Mouse (Mus musculus): ENCODE data around the gene Xaf1.

DNA sequence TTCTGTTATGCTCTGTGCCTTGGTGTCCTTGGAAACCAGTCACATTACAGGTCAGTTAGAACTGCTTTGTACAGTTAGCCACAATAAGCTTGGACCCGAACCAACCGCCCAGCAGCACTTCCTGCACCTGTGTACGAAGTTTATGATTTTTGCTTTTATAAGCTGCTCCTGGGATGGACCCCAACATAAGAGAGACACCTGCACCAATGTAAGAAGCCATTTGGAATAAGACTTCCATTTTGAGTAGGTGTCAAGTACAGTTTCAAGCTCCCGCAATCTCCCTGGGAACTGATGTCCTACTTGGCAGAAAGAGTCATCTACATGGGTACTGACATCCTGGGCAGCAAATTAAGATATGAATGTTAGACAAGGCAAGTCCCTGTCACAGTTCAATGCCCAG is 38.3 kb downstream of the Xaf1 start:
- no peak for TF ChIP-seq CTCF (IDR thresholded peaks at IDR 0.05; ENCODE audit: control insufficient read depth, insufficient read depth, insufficient replicate concordance, low read depth, low read length)
- no peak for TF ChIP-seq POLR2A (IDR thresholded peaks at IDR 0.05; ENCODE audit: control insufficient read depth, low read depth, low read length)
